Mouse (Mus musculus) hindbrain, embryonic 12.5 days (tissue): ENCODE measurements around the gene Bnc2. TPM values are rescaled to one million over a fixed set of nuclear protein-coding genes. Genes with fewer than 3 reads are reported as not detected.
A peak's percentile ranks its signal among the peaks of the same experiment; 100 is the strongest.

Source experiments
- ATAC-seq: fragments of 200-750 bp; cut with Nextera tagmentation; 2 replicates; pipeline ENCODE4 v1.8.0; 2017; ENCODE audit warnings: moderate TSS enrichment; ENCODE audit not compliant: low FRiP score
- H3K27ac ChIP-seq: fragments of 300-500 bp; sonication (generic); 2 replicates; pipeline ENCODE4 v1.5.1; 2016; ENCODE audit warnings: mild to moderate bottlenecking
- H3K27me3 ChIP-seq: fragments of 300-500 bp; sonication (generic); 2 replicates; pipeline ENCODE4 v1.6.1; 2016; ENCODE audit warnings: mild to moderate bottlenecking
- H3K36me3 ChIP-seq: fragments of 300-500 bp; sonication (generic); 2 replicates; pipeline ENCODE4 v1.6.1; 2016; ENCODE audit warnings: mild to moderate bottlenecking
- H3K4me1 ChIP-seq: fragments of 300-500 bp; sonication (generic); 2 replicates; pipeline ENCODE4 v1.6.1; 2016
- H3K4me2 ChIP-seq: fragments of 300-500 bp; sonication (generic); replicated peaks from 2 replicates; pipeline ENCODE4 v1.6.1; 2016; ENCODE audit warnings: mild to moderate bottlenecking
- H3K4me3 ChIP-seq: fragments of 300-500 bp; sonication (generic); 2 replicates; pipeline ENCODE4 v1.5.1; 2016; ENCODE audit warnings: mild to moderate bottlenecking
- H3K9ac ChIP-seq: fragments of 300-500 bp; sonication (generic); 2 replicates; pipeline ENCODE4 v1.6.1; 2016; ENCODE audit warnings: mild to moderate bottlenecking, moderate library complexity
- H3K9me3 ChIP-seq: fragments of 300-500 bp; sonication (generic); replicated peaks from 2 replicates; pipeline ENCODE4 v1.6.1; 2016; ENCODE audit warnings: mild to moderate bottlenecking
- WGBS: fragments of 180-500 bp; shearing (Covaris S2); methylation state at CpG from one replicate; pipeline ENCODE4 v1.1.7; 2016; 5-methylcytosine and 5-hydroxymethylcytosine counted together
- polyA plus RNA-seq: library from polyadenylated mRNA; unstranded; fragments of >200 nt; fragmentation: Nextera tagmentation; extraction: Ambion mirVana; gene quantifications from 2 replicates; pipeline ENCODE4 v1.2.1, GENCODE M21; 2016

The Bnc2 gene
- polyA plus RNA-seq, 1 experiment from 2014 or later: 19.2 TPM

DNA sequence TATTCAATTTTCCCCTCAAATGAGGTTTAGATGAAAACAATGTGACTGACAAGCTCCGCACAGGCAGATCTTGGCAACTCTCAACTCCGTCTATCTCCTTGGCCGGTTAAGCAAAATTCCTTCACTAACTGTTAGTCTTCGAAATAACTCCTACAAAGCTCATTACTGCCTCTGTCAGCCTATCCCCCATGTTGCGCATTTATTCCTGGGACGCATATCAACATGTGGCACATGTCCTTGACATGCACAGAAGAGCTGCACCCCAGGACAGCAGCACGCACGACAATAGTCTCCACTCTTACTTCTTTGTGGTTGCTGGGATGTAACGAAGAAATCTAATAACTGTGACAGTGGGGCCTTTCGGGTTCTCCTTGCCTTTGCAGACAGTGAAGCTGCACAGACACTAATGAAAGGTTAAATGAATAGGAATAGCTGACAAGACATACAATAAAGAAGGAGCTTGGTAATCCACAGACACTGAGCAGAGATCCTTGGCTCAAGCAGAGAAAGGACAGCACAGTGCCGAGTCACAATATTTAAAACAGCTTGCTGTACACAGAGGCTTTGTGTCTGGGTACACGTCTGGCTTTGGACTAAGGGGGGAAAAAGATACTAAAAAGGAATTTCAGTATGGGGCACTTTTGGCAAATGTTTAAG, 6.0 kb downstream of the Bnc2 start:
- Histone ChIP-seq H3K9ac (no peak overlapping the region), H3K9me3 (no peaks in the 10 kb centered on the region), H3K27ac (no peak overlapping the region), H3K27me3 (peaks cover 44% of the 10 kb centered on the region), H3K4me3 (no peak overlapping the region), H3K4me1 (peaks cover 13% of the 10 kb centered on the region), H3K36me3 (no peaks in the 10 kb centered on the region), H3K4me2 (peak overlapping the region; percentile 19; the same call in 1 of the 2 replicates)
- ATAC-seq: peak; percentile 92
- 33% methylated on average over 12 of the region's 12 CpGs for WGBS

DNA sequence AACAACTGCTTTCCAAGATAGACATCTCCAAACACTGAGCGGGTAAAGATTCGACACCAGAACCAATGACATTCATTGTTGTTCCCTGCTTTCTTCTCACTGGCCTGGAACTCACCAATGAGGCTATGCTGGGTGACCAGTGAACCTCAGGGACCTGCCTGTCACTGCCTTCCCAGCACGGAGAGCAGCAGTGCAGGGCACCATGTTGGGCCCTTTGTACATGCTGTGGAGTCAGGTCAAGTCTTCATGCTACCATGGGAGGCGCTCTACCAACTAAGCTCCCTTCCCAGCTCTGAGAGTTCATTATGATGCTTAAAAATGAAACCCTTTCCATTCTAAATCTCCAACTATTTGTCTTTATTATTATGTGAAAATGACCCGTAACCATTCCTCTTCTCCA, 6.8 kb downstream of the Bnc2 start:
- H3K27me3 ChIP-seq: peaks cover 36% of the 10 kb centered on the region
- 86% methylated on average over 5 of the region's 5 CpGs for WGBS

DNA sequence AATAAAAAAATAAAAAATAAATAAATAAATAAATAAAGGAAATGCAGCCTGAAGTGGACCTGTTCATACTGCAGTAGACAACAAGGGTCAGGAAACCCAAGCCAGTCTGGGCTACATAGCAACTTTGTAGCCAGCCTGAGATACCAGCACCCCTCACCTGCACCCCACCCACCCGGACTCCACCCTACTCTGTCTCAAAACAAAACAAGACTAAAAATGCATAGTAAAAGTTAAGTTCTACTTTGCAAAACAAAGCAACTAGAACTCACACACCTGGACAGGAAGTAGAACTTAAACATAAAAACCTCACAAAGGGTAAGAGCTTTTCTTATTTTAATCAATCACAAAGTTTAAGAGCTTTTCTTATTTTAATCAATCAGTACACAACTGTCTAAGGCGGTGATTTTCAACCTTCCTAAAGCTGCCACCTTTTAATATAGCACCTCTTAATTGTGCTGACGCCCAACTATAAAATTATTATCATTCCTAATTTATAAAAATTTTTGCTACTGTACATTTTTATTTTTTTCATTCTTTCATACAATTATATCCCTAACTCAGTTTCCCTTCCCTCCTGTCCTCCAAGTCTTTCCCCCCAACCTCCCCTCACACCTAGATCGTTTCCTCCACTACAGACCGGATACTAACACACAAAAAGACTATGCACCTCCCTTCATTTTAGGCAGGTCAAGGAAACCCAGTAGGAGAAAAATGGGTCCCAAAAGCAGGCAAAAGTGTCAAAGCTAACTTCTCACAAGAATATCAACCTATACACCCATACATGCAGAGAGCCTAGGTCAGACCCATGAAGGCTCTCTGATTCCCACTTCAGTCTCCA, 12.6 kb downstream of the Bnc2 start:
- no peak for ATAC-seq
- no peaks in the 10 kb centered on the region for H3K36me3 ChIP-seq
- 88% methylated on average over 5 of the region's 5 CpGs for WGBS
- no peaks in the 10 kb centered on the region for H3K4me1 ChIP-seq
- H3K4me3 ChIP-seq: no peak overlapping the region
- no peak overlapping the region for H3K9ac ChIP-seq
- H3K9me3 ChIP-seq: no peaks in the 10 kb centered on the region
- peaks cover 8% of the 10 kb centered on the region for H3K27me3 ChIP-seq
- H3K27ac ChIP-seq: no peak overlapping the region
- no peak overlapping the region for H3K4me2 ChIP-seq

More for the DNA sequence above, 6.8 kb downstream of the Bnc2 start:
- no peaks in the 10 kb centered on the region for H3K36me3 ChIP-seq
- ATAC-seq: no peak
- H3K4me2 ChIP-seq: no peak overlapping the region
- peaks cover 12% of the 10 kb centered on the region for H3K4me1 ChIP-seq
- no peak overlapping the region for H3K4me3 ChIP-seq
- H3K9ac ChIP-seq: no peak overlapping the region
- H3K27ac ChIP-seq: no peak overlapping the region
- no peaks in the 10 kb centered on the region for H3K9me3 ChIP-seq

DNA sequence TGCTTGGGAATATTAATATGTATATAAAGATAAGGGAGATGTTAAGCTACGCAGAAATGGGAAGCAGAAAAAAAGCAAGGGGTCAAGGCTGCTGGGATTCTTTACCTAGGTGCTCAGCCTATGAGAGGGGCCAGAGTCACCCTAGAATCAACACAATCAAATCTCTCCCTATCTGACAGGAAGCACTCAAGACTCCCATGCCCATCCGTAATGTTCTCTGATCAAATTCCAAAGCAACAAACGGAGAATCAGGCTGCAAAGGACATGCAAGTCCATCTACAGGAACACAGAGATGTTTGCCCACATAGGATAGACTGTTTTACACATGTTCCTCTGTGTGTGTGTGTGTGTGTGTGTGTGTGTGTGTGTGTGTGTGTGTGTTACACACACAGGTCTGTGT, 13.7 kb downstream of the Bnc2 start:
- H3K4me1 ChIP-seq: no peaks in the 10 kb centered on the region
- WGBS: 93% methylated on average over 3 of the region's 3 CpGs
- H3K27me3 ChIP-seq: 0 out of 2 replicates have a peak, but pooled peaks cover under 1% of the 10 kb centered on the region
- no peak overlapping the region for H3K9ac ChIP-seq
- H3K9me3 ChIP-seq: no peaks in the 10 kb centered on the region
- H3K4me2 ChIP-seq: no peak overlapping the region
- ATAC-seq: no peak
- H3K36me3 ChIP-seq: no peaks in the 10 kb centered on the region
- H3K4me3 ChIP-seq: no peak overlapping the region
- H3K27ac ChIP-seq: no peak overlapping the region

DNA sequence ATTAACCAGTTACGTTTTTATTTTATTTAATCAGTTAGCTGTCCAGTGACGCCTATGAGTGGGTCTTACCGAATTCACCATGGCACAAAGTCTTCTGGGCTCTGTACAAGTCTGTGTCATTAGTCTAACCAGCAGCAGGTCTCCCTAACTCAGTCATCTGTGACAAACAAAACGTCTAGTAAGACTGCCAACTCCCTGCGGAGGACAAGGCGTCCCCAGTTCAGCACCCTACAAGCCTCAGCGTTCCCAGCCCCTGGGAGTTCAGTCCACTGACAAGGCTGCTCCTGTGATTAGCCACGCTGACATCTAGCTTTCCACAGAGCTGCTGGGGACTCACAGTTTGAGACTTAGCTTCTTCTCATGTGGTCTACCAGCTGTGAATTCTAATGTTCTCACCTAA, 23.3 kb downstream of the Bnc2 start:
- no peaks in the 10 kb centered on the region for H3K36me3 ChIP-seq
- 0 out of 2 replicates have a peak, but pooled peaks cover 2% of the 10 kb centered on the region for H3K4me1 ChIP-seq
- WGBS: 61% methylated on average over 8 of the region's 8 CpGs
- H3K27ac ChIP-seq: no peak overlapping the region
- H3K27me3 ChIP-seq: no peaks in the 10 kb centered on the region
- H3K9me3 ChIP-seq: no peaks in the 10 kb centered on the region
- H3K9ac ChIP-seq: no peak overlapping the region
- no peak for ATAC-seq
- no peak overlapping the region for H3K4me2 ChIP-seq
- no peak overlapping the region for H3K4me3 ChIP-seq

GRCm38 (mm10) chr4:84646576-84646975, 28.5 kb downstream of the Bnc2 start:
- H3K4me1 ChIP-seq: no peaks in the 10 kb centered on the region
- H3K27me3 ChIP-seq: 0 out of 2 replicates have a peak, but pooled peaks cover 6% of the 10 kb centered on the region
- H3K9ac ChIP-seq: no peak overlapping the region

DNA sequence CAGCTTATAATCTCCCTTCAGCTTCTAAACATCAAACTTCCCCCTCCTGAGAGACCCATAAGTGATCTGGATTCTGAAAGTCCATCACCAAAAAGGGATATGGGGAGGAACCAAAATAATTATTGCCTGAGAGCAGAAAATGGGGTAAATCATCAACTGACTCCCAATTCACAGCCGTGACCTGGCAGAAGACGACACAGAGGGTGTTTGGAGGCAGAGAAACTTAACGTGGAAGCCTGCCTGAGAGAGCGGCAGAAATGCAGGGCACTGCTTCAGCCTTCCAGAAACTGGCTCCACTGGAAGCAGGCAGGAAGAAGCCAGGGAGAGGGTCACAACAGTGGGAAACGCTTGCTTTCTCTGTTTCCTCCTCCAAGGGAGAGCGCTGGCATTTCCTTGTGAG, 35.9 kb downstream of the Bnc2 start:
- H3K27ac ChIP-seq: no peak overlapping the region
- no peak overlapping the region for H3K9ac ChIP-seq
- no peaks in the 10 kb centered on the region for H3K36me3 ChIP-seq
- H3K9me3 ChIP-seq: no peaks in the 10 kb centered on the region
- 61% methylated on average over 6 of the region's 6 CpGs for WGBS
- peaks cover 28% of the 10 kb centered on the region for H3K27me3 ChIP-seq
- H3K4me1 ChIP-seq: peaks cover 20% of the 10 kb centered on the region
- no peak overlapping the region for H3K4me2 ChIP-seq
- no peak for ATAC-seq
- H3K4me3 ChIP-seq: no peak overlapping the region

More at GRCm38 (mm10) chr4:84646576-84646975, 28.5 kb downstream of the Bnc2 start:
- H3K4me2 ChIP-seq: no peak overlapping the region
- H3K27ac ChIP-seq: no peak overlapping the region
- no peaks in the 10 kb centered on the region for H3K9me3 ChIP-seq
- H3K36me3 ChIP-seq: no peaks in the 10 kb centered on the region
- H3K4me3 ChIP-seq: no peak overlapping the region
- ATAC-seq: no peak

DNA sequence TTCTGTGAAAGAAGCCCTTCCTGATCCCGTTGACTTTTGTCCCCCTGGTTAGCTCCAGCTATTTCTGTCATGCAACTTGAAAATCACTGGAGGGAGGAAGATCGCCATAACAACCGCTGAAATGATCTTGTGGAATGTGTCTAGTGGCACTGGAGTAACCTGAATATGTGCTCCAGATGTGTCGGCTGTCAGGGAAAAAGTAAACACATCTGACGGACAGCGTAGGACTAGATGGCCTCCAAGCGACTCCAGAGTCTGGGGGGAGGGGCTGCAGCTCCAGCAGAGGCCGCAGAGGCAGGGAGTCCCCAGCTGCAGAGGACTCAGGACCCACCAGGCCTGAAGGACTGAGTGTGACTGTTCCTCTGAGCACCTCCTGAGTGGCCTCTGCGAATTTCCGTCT, 37.4 kb downstream of the Bnc2 start:
- ATAC-seq: peak; percentile 63; the same call in 1 of the 2 replicates
- WGBS: 1% methylated on average over 10 of the region's 10 CpGs

DNA sequence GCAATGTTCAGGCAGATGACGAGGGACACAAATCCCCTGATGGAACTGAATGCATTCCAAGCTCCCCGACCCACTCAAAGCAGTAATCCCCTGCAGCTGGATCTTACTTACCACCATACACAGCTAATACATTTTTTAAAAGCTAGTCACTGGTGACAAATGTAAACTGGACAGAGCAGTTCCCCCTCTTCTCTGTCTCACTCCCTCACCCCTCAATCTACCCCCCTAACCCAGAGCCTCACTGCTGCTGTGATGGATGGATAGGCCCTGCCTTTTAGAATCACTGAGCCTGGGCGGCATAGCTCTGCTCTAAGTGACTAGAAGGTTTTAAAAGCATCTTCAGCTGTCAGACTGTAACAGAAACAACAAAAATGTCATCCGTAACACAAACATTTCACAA, 40.3 kb downstream of the Bnc2 start:
- Histone ChIP-seq H3K27me3 (peaks cover 21% of the 10 kb centered on the region), H3K4me3 (no peak overlapping the region), H3K4me2 (no peak overlapping the region), H3K9ac (no peak overlapping the region), H3K27ac (0 out of 2 replicates have a peak overlapping the region, but pooled peaks have one; percentile 35), H3K36me3 (no peaks in the 10 kb centered on the region), H3K4me1 (peaks cover 20% of the 10 kb centered on the region), H3K9me3 (no peaks in the 10 kb centered on the region)
- 32% methylated on average over 4 of the region's 4 CpGs for WGBS
- no peak for ATAC-seq

More for the DNA sequence above, 37.4 kb downstream of the Bnc2 start:
- Histone ChIP-seq H3K9me3 (no peaks in the 10 kb centered on the region), H3K36me3 (no peaks in the 10 kb centered on the region), H3K4me2 (peak overlapping the region; percentile 34), H3K4me3 (no peak overlapping the region), H3K27ac (peak overlapping the region; percentile 66), H3K27me3 (peaks cover 34% of the 10 kb centered on the region), H3K9ac (no peak overlapping the region), H3K4me1 (peaks cover 20% of the 10 kb centered on the region)

GRCm38 (mm10) chr4:84633991-84634390, 41.1 kb downstream of the Bnc2 start:
- H3K9me3 ChIP-seq: no peaks in the 10 kb centered on the region
- peaks cover 20% of the 10 kb centered on the region for H3K27me3 ChIP-seq
- no peak overlapping the region for H3K4me2 ChIP-seq
- no peak overlapping the region for H3K27ac ChIP-seq
- H3K4me1 ChIP-seq: peaks cover 20% of the 10 kb centered on the region
- ATAC-seq: no peak
- 95% methylated on average over 1 of the region's 1 CpGs for WGBS
- H3K36me3 ChIP-seq: no peaks in the 10 kb centered on the region
- H3K4me3 ChIP-seq: no peak overlapping the region
- H3K9ac ChIP-seq: no peak overlapping the region

DNA sequence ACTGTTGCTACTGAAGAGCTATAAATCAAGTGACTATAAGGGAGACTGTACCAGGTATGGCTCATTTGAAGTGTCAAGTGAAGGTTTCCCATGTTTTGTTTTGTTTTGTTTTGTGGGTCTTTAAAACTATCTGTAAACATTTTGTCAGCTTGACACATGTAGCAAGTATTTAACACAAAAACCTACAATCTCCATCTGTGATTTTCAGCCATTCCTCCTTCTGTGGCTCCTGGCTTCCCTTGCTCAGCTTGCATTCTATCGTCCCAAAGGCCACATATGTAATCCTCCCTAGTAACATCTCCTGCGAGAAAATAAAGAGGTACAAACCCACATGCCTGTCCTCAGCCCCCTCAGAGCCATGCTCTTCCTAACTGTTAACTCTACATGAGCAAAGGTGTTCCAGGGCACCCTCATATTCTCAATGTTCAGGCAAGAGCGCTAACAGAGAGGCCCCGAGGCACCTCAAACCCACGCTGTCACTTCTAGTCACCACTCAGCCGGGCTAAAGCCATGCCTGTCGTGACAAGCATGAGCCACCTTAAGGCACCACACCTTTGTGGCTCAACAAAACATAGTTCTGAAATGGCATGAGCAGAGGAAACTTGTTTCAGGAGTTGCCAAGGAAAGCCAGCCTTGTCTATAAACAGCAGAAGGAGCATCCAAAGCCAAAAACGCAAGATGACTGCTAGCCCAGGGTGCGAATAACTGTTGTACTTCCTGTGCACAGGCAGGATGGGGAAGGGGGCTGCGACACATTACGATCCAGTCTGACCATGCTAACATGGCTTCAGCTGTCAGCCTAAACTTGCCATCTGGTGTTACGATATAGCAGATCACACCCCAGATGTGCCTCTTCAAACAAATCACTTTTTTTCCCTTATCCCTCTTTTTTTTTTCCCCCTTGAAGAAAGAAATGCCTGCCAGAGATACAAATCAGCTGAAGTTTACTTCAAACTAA, 42.0 kb downstream of the Bnc2 start:
- peaks cover 20% of the 10 kb centered on the region for H3K4me1 ChIP-seq
- H3K27me3 ChIP-seq: peaks cover 18% of the 10 kb centered on the region
- H3K4me3 ChIP-seq: no peak overlapping the region
- H3K36me3 ChIP-seq: no peaks in the 10 kb centered on the region
- H3K4me2 ChIP-seq: no peak overlapping the region
- H3K9ac ChIP-seq: no peak overlapping the region
- no peaks in the 10 kb centered on the region for H3K9me3 ChIP-seq
- no peak overlapping the region for H3K27ac ChIP-seq
- ATAC-seq: no peak
- 77% methylated on average over 12 of the region's 12 CpGs for WGBS

DNA sequence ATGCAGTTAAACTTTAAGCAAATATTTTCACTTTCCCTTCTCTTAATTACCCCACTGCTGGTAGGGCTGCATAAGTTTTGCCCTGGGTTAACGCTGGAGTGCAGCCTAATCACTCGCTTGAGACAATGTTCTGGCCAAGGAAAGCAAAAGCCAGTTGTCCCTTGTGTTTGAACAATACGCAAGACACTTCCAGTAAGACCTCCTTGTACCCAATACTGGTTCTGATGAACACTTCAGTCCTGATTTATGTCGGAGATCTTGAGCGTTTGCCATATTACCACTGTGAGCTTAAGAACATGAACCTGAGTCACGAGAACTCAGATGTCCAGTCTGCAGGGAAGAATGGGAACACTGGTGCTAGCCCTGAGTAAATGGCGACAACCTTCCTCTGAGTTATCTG, 47.5 kb downstream of the Bnc2 start:
- Histone ChIP-seq H3K27ac (no peak overlapping the region), H3K4me3 (no peak overlapping the region), H3K9me3 (no peaks in the 10 kb centered on the region), H3K36me3 (no peaks in the 10 kb centered on the region), H3K27me3 (no peaks in the 10 kb centered on the region), H3K4me2 (no peak overlapping the region), H3K9ac (no peak overlapping the region), H3K4me1 (no peaks in the 10 kb centered on the region)
- WGBS: 95% methylated on average over 7 of the region's 7 CpGs
- no peak for ATAC-seq
